Mouse (Mus musculus) G1E-ER4 (cell line): ENCODE data around the gene Ccng1. TPM values are rescaled to one million over a fixed set of nuclear protein-coding genes. Genes with fewer than 3 reads are reported as not detected.
A peak's percentile ranks its signal among the peaks of the same experiment; 100 is the strongest.

Source experiments
- GATA1 ChIP-seq: IDR thresholded peaks from one replicate; pipeline ENCODE4 v1.8.0; 2012; ENCODE audit warnings: low read length, inconsistent platforms
- polyA plus RNA-seq: library from polyadenylated mRNA; stranded (reverse); fragments of >175 nt; gene quantifications from 2 replicates; pipeline ENCODE4 v1.2.3, GENCODE M21; 2012

Gene Ccng1
- polyA plus RNA-seq, 1 experiment: 67.8 TPM

DNA sequence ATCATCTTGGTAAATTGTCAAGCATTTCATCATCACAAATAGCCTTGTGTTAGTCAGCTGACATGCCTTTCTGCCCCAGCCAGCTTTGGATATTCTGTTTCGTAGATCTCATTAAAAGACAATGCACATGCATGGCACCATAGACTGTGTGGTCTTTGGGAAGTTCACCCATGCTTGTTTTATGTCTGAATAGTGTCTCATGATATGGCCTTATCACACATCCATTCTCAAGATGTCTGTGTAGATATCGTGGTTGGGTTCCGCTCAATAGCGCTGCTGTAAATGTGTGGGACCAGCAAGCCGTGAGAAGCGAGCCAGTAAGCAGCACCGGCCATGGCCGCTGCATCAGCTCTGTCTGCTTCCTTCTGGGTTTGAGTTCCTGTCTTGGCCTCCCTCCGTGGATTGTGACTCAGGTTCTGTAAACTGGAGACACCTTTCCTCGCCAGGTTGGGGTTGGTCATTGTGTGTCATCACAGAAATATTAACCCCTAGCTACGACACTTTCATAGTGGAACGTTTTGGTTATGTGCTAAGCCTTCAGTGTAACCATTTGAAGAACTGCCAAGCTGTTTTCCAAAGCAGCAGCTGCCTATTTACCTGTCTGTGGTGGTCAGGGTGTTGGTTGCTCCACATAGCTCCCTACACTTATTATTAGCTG lies 13.4 kb downstream of the Ccng1 start:
- peak; percentile 37 for TF ChIP-seq GATA1

DNA sequence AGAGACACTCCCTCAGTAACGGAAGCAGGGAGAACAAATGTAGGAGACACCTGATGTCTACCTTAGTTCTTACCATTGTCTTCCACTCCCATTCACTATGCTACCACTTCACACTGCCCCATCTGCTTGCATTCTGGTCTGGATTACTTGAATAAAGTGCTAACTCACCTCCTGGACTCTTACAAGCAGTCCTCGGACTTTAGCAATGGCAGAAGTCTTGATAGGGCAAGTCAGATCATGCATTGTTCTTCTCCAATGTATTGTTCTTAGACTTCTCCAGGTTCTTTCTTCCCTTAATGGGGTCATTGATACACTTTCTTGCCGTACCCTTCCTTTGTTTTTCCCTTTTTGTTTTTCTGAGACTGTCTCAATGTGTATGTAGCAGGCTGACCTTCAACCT lies 17.7 kb downstream of the Ccng1 start:
- no peak for TF ChIP-seq GATA1

- TF ChIP-seq GATA1: no peak
Measured at GRCm38 (mm10) chr11:40734251-40734752, 20.8 kb downstream of the Ccng1 start.

- TF ChIP-seq GATA1: no peak
Measured at GRCm38 (mm10) chr11:40733339-40734174, 21.6 kb downstream of the Ccng1 start, which contains the start of the genes Hmmr and Nudcd2. Hmmr (minus strand) TSS chr11:40733422. Nudcd2 (plus strand) TSS chr11:40733667.

DNA sequence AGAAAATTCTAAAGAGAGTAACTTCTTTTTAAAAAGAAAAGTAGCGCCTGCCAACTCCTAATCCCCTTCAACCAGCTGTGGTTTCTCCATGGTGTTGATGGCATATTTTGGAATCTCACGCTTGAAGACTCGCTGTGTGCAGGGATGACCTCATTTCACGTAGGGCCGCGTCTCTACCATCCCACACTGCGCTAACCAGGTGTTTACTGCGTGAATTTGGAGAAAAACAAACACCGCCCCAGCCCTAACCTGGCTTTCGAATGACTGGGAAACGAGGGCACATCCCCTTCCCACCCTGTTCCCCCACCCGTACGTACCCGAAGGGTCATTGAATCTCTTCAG lies 22.1 kb downstream of the Ccng1 start:
- no peak for TF ChIP-seq GATA1

DNA sequence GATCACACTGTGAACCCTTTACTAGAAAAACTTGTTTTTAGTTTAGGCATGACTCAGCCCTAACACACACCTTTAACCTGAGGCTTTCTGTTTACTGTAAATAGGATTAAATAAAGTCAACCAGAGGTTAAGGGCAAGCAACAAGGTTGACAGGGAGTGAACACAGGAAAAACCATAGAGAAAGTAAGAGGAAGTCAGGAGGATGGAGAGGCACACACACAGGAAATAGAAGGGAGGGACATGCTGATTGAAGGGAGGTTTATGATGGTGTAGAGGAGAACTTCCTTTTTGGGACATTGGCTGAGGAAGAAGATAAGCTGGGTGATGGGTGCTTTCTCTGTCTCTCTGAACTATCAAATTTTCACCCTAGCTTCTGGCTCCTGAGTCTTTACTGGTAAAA lies 36.8 kb downstream of the Ccng1 start:
- no peak for TF ChIP-seq GATA1

GRCm38 (mm10) chr11:40715524-40715923 lies 39.6 kb downstream of the Ccng1 start:
- TF ChIP-seq GATA1: no peak

DNA sequence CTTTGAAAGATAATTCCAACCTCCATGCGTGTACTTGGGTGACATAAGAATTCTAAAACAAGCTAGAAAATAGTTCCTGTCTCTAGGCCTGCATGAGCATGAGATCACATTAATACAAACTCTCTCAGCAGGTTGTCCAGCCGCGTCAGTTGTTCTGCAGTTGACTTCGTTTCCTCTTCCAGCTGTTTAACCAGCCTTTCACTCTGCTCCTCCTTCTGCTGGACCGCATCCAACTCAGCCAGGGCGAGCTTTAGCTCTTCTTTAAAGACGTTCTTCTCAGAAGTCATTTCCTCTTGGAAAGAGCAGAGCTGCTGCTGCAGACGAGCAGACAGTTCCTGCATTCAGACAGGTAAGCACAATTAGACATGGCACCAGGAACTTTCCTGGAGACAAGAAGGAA lies 41.3 kb downstream of the Ccng1 start:
- no peak for TF ChIP-seq GATA1

Other genes with a start within 250 kb of the Ccng1 start
- gene Mat2b, start 60.1 kb downstream of the Ccng1 start, polyA plus RNA-seq: 54.7 and 73.3 TPM in 2 replicates
- 1.1 and 2.0 TPM in 2 replicates for gene Hmmr, start 21.9 kb downstream of the Ccng1 start, polyA plus RNA-seq
- 64.1 and 92.1 TPM in 2 replicates for gene Nudcd2, start 21.6 kb downstream of the Ccng1 start, polyA plus RNA-seq